Mouse (Mus musculus) layer of hippocampus, adult 9-10 months (tissue): Measurements from ENCODE around the gene Syngr4.

Experiments
- DNase-seq: peaks from one replicate; pipeline ENCODE4 v3.0.0; 2022; ENCODE audit warnings: low spot score

The Syngr4 gene

GRCm38 (mm10) chr7:45865925-45866910 lies 30.3 kb downstream of the Syngr4 start:
- peak; percentile 49 for DNase-seq

- DNase-seq = no peak
Measured at GRCm38 (mm10) chr7:45864435-45864834, 32.1 kb downstream of the Syngr4 start.

GRCm38 (mm10) chr7:45862804-45863203 lies 33.7 kb downstream of the Syngr4 start:
- no peak for DNase-seq

- DNase-seq = no peak
Measured at GRCm38 (mm10) chr7:45859008-45859407, 37.5 kb downstream of the Syngr4 start.

GRCm38 (mm10) chr7:45856950-45857901 lies 39.3 kb downstream of the Syngr4 start:
- no peak for DNase-seq

GRCm38 (mm10) chr7:45853089-45853488 lies 43.4 kb downstream of the Syngr4 start:
- no peak for DNase-seq

GRCm38 (mm10) chr7:45850661-45851060 lies 45.9 kb downstream of the Syngr4 start:
- DNase-seq = no peak

GRCm38 (mm10) chr7:45848447-45849027 lies 48.0 kb downstream of the Syngr4 start:
- DNase-seq = no peak

- no peak for DNase-seq
Measured at GRCm38 (mm10) chr7:45842950-45843744, 53.4 kb downstream of the Syngr4 start.
